Mouse (Mus musculus) adrenal gland, postnatal 10 days (tissue): ENCODE measurements around the gene Fam50a. TPM values are rescaled to one million over a fixed set of nuclear protein-coding genes. Genes with fewer than 3 reads are reported as not detected.
"Not testable (repeated sequence)": the region's sequence is repeated elsewhere in the genome, so short reads cannot be mapped to it uniquely, and the experiment has no call there.

Experiments used
- DNase-seq: peaks from one replicate; pipeline ENCODE4 v3.0.0; 2021; ENCODE audit warnings: mixed read lengths
- microRNA-seq: library from miRNA; unstranded; fragments of <30 nt; microRNA quantifications from one replicate; pipeline ENCODE4 v1.2.0, GENCODE M21; 2021
- total RNA-seq, 2 experiments: library from RNA; stranded (reverse); gene quantifications; 2 replicates each; pipeline ENCODE4 v1.2.3; 2021

The Fam50a gene
- total RNA-seq, 2 experiments from 2014 or later = 44.1 to 45.9 TPM

DNA sequence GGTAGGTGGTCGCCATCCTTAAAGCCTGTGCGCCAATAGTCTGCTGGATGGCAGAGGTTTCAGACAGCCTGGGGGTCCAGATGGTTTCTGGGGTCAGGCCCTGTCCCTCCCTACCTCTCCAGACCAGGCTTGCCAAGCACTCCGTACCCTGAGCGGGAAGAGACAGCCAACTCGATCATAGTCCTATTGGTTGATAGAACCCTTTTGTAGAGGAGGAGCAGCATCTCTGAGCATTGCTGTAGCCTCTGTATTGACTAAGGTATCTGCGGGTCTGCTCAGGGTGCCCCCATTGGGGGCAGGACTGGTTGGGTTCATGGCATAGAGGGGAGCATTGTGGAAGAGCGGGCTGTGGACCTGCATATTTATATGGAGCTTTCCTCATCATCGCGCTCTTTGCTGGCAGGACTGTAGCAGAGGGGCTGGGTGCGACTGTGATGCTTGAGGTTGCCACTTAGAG lies 16.4 kb downstream of the Fam50a start:
- no peak for DNase-seq

DNA sequence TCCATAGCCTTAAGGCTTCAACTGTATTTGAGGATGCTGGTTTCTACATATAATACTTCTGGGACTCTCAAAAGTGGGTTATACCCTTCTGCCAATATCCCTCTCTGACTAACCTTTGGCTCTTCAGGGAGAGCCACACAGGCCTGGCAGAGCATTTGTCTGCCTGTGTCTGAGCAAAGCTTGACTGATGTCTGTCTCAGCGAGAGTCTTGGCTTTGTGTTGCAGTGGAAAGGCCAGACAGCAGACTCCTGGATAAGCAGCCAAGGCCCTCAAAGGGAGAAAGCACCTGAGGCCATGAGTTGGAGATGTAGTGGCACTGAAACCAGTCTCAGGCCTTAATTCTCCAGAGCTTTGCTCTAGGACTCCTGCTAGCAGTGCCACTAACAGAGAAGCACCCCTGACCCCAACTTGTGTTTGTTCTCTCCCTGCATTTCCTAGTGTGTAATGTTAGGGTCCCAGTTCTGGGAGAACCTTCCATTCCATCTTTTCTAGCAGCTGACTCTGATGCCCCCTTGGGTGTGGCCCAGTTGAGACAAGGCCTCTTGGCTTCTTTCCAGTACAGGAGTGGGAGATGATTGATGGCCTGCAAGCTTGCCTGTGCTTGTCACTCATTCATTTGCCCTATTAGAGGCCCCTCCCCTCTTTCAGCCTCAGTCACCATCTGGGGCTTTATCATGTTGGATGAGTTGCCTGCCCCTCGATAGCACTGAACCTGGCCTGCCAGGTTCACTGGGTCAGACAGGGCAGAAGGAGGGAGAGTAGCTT lies 17.5 kb downstream of the Fam50a start:
- DNase-seq = no peak

DNA sequence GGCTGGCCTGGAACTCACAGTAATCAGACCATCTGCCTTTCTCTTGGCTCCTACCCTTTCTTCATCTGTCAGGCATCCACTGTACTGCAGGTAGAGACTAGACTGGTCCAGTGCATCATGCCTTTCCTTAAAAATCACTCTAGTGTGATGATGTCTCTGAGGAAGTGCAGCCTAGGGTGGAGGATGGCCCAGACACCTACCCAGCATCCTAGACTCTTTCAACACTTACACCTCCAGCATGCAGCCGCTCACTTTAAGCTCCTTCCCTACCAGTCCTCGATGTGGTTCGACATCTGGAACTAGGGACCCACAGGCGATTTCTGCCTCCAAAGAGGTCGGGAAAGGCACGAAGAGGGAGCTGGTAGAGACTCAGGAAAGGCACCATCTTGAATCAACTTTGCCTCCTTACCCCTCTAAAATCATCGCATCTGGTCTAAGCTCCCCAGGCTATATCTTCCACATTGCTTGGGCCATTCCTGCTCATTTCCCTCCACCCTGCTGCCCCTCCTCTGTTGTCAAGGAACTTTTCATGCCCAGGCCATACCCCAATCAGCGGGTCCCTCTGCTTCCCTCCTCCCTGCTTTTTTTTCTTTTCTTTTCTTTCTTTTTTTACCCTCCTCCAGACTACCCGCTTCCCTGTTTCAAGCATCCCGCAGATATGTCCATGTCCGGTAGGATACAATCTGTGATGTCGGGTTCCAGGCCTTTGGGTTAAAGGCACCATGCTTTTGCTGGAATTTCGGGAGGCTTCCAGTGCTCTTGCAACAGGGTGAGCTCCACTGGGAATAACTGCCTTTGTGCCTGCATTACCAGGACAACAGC lies 40.0 kb downstream of the Fam50a start:
- no peak for DNase-seq

DNA sequence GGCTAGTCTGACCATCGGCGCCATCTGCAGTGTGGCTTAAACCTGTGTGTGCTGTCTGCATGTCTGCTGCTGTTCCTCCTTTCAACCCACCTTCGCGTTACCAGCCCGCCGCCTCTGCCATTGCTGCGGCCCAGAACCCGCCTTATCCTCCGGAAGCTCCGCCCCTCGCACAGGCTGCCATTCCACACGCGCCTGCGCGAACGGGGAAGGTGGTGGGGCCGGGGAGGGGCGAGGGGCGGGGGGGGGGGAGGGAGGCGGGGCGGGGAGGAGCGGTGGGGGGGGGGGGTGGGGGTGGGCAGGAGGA lies 40.6 kb downstream of the Fam50a start, which contains the start of gene Lage3:
Lage3 (minus strand) TSS at position 152 of the 304 bp plus-strand sequence.
- peak; percentile 85 for DNase-seq

DNA sequence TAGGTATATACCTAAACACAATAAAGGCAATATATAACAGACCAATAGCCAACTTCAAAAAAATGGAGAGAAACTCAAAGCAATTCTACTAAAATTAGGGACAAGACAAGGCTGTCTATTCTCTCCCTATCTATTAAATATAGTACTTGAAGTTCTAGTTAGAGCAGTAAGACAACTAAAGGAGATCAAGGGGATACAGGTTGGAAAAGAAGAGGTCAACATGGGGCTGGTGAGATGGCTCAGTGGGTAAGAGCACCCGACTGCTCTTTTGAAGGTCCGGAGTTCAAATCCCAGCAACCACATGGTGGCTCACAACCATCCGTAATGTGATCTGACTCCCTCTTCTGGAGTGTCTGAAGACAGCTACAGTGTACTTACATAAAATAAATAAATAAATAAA lies 44.2 kb downstream of the Fam50a start:
- not testable (repeated sequence) for DNase-seq

DNA sequence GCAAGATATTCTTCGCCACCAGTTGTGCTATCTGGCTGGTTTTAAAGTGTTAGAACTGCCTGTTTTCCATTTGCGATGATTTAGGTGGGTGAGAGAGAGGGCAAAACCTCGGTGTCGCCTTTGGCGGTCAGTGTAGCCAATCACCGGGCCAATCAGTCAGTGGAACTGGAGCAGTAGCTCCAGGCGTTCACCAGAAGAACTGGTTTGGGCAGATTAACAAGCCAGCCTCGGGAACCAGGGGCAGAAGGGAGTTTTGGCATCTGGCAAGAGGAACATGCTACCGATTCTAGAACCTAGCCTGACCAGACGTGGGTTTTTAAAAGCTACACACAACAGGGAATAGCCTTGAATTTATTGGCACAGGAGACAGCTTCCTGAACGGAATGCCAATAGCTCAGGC lies 46.3 kb downstream of the Fam50a start:
- no peak for DNase-seq

DNA sequence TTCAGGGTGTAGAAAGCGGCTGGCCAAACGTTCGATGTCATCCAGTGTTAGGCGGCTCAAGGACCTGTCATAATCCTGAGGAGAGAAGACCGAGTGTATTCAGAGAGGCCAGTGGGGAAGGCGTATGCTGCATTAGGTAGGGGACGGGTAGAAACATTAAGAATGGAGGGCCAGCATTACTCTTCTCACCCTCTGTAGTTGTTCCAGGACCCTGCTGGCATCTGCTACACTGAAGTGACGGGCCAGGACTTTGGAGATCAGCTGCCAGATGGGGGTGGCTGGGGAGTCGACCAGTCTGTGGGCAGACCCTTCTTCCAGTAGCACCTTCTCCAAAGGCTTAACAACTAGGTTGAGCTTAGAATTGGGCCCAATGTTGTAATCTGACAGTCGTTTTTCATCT lies 54.7 kb downstream of the Fam50a start:
- no peak for DNase-seq

DNA sequence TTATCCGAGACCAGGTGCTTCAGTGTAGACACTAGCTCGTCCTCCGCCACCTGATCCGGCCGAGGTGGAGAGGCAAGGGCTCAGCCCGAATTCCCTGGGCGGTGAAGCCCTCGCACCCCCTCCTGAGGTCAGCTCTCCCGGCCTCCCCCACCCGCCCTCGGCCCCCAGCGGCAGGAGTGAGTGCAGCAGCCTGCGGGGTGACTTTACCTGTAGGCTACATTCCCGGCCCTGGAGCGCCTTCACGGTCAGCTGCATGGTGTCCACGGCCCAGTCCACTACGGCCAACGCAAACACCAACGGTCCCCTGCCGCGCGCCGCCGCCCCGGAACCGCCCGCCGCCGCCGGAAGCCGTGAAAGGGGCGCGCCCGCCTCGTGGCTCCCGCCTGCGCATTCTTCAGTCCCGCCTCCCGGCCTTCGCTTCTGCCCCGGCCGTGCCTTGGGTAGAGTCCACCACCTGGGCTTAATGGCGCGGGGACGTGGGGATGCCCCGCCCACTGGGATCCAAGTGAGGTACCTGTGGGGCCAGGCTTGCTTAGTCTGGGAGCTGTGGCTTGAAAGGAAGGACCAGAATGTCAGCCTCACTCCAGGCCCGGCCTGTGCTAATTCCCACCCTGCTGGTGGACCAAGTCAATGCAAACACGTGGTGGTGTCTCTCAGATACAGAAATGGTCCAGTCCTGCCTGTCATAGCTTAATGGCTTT lies 55.5 kb downstream of the Fam50a start:
- peak; percentile 85 for DNase-seq

Small RNA genes within 50 kb of the gene (microRNA-seq; reads per million reads assigned to microRNA genes)
- gene Mir7091 (not detected), gene Mir7092 (not detected)

Other genes with a start within 250 kb of the Fam50a start
- gene Opn1mw, start 185.6 kb upstream of the Fam50a start, total RNA-seq = not detected
- 10 to 100 TPM; 30.1 to 34.9 TPM for gene Mecp2, start 177.7 kb upstream of the Fam50a start, total RNA-seq
- not detected for gene Tex28, start 145.2 kb upstream of the Fam50a start, total RNA-seq
- not detected for gene Tktl1, start 135.8 kb upstream of the Fam50a start, total RNA-seq
- 100 to 1,000 TPM; 151 to 183 TPM for gene Flna, start 63.2 kb upstream of the Fam50a start, total RNA-seq
- 10 to 100 TPM; 38.0 to 45.0 TPM for gene Emd, start 58.3 kb upstream of the Fam50a start, total RNA-seq
- gene Rpl10, start 42.2 kb upstream of the Fam50a start, total RNA-seq = 100 to 1,000 TPM; 377 to 392 TPM
- 10 to 100 TPM; 57.6 to 90.8 TPM for gene Taz, start 31.1 kb upstream of the Fam50a start, total RNA-seq
- 10 to 100 TPM; 10.5 to 19.1 TPM for gene Dnase1l1, start 30.7 kb upstream of the Fam50a start, total RNA-seq
- gene Atp6ap1, start 15.9 kb upstream of the Fam50a start, total RNA-seq = 100 to 1,000 TPM; 121 to 125 TPM
- gene Gdi1, start 8.0 kb upstream of the Fam50a start, total RNA-seq = 100 to 1,000 TPM; 135 to 153 TPM
- 10 to 100 TPM in 1 of 2 experiments, 1 to 10 TPM in 1; 7.4 to 10.9 TPM for gene Plxna3, start 16.0 kb downstream of the Fam50a start, total RNA-seq
- 10 to 100 TPM; 64.9 to 73.8 TPM for gene Lage3, start 40.6 kb downstream of the Fam50a start, total RNA-seq
- 10 to 100 TPM; 43.6 to 46.0 TPM for gene Ubl4a, start 60.2 kb downstream of the Fam50a start, total RNA-seq
- 10 to 100 TPM; 12.4 to 15.9 TPM for gene Slc10a3, start 60.3 kb downstream of the Fam50a start, total RNA-seq
- 10 to 100 TPM; 23.6 to 26.0 TPM for gene Fam3a, start 80.2 kb downstream of the Fam50a start, total RNA-seq
- gene Ikbkg, start 80.3 kb downstream of the Fam50a start, total RNA-seq = 10 to 100 TPM; 49.7 to 59.3 TPM
- gene G6pdx, start 116.2 kb downstream of the Fam50a start, total RNA-seq = 10 to 100 TPM; 75.5 to 83.1 TPM
- not detected for gene Gm6880, start 168.4 kb downstream of the Fam50a start, total RNA-seq